Mouse (Mus musculus) forebrain, embryonic 11.5 days (tissue): ENCODE results near the gene Ankfy1. TPM values are rescaled to one million over a fixed set of nuclear protein-coding genes. Genes with fewer than 3 reads are reported as not detected.
"Not testable (repeated sequence)": the region's sequence is repeated elsewhere in the genome, so short reads cannot be mapped to it uniquely, and the experiment has no call there.

Experiments
- ATAC-seq: fragments of 200-750 bp; cut with Nextera tagmentation; replicated peaks from 2 replicates; pipeline ENCODE4 v1.8.0; 2017; ENCODE audit warnings: moderate TSS enrichment; ENCODE audit not compliant: low FRiP score
- DNase-seq: peaks from one replicate; pipeline ENCODE4 v3.0.0-alpha.2; 2017; ENCODE audit warnings: low spot score
- H3K27ac ChIP-seq: fragments of 300-500 bp; sonication (generic); 2 replicates; pipeline ENCODE4 v1.5.1; 2014; ENCODE audit warnings: low read depth, low read length
- H3K27me3 ChIP-seq: fragments of 300-500 bp; sonication (generic); 2 replicates; pipeline ENCODE4 v1.6.1; 2014; ENCODE audit warnings: mild to moderate bottlenecking, low read length, mixed read lengths; ENCODE audit not compliant: control insufficient read depth, insufficient read depth
- H3K36me3 ChIP-seq: fragments of 300-500 bp; sonication (generic); 2 replicates; pipeline ENCODE4 v1.6.1; 2014; ENCODE audit warnings: mild to moderate bottlenecking, low read length, moderate library complexity, mixed read lengths; ENCODE audit not compliant: control insufficient read depth, insufficient read depth
- H3K4me1 ChIP-seq: fragments of 300-500 bp; sonication (generic); replicated peaks from 2 replicates; pipeline ENCODE4 v1.6.1; 2014; ENCODE audit warnings: low read length, mixed read lengths; ENCODE audit not compliant: control insufficient read depth, insufficient read depth
- H3K4me2 ChIP-seq: fragments of 300-500 bp; sonication (generic); 2 replicates; pipeline ENCODE4 v1.6.1; 2014; ENCODE audit warnings: low read depth, mild to moderate bottlenecking, low read length, moderate library complexity, mixed read lengths; ENCODE audit not compliant: severe bottlenecking
- H3K4me3 ChIP-seq: fragments of 300-500 bp; sonication (generic); 2 replicates; pipeline ENCODE4 v1.5.1; 2014; ENCODE audit warnings: low read depth, low read length
- H3K9ac ChIP-seq: fragments of 300-500 bp; sonication (generic); 2 replicates; pipeline ENCODE4 v1.6.1; 2014; ENCODE audit warnings: low read length
- H3K9me3 ChIP-seq: fragments of 300-500 bp; sonication (generic); 2 replicates; pipeline ENCODE4 v1.6.1; 2016; ENCODE audit warnings: low read length, mixed read lengths; ENCODE audit not compliant: control insufficient read depth
- WGBS: fragments of 180-500 bp; shearing (Covaris S2); extraction: QIAGEN DNeasy Blood & Tissue Kit; methylation state at CpG from one replicate; pipeline ENCODE4 v1.1.7; 2014; 5-methylcytosine and 5-hydroxymethylcytosine counted together
- polyA plus RNA-seq: library from polyadenylated mRNA; unstranded; fragments of >200 nt; fragmentation: Nextera tagmentation; extraction: Ambion mirVana; gene quantifications from 2 replicates; pipeline ENCODE4 v1.2.1, GENCODE M21; 2014

Gene Ankfy1
- polyA plus RNA-seq, 1 experiment from 2014 or later, result 33.1 TPM

DNA sequence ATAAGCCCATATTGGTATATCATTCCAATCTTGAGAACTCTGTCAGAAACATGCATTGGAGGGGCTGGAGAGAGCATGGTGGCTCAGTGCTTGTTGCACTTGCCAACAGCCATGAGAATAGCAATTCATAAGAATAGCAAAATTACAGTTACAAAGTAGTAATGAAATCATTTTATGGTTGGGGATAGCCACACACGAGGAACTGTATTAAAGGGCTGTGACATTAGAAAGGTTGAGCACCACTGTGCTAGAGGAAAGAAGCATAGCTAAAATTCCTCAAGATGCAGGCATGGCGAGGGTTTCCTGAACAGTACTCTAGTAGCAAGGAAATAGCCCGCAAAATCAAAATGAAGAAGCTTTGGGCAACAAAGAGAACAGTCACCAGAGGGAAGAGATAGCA is 43.9 kb downstream of the Ankfy1 start:
- Histone ChIP-seq H3K4me3 (no peak overlapping the region), H3K4me2 (no peak overlapping the region), H3K27ac (no peak overlapping the region), H3K9ac (no peak overlapping the region), H3K9me3 (no peaks in the 10 kb centered on the region), H3K27me3 (no peaks in the 10 kb centered on the region), H3K4me1 (no peaks in the 10 kb centered on the region), H3K36me3 (peaks cover 7% of the 10 kb centered on the region; the same call in 1 of the 2 replicates)
- ATAC-seq (no peak), DNase-seq (no peak)
- 88% methylated on average over 3 of the region's 3 CpGs for WGBS

DNA sequence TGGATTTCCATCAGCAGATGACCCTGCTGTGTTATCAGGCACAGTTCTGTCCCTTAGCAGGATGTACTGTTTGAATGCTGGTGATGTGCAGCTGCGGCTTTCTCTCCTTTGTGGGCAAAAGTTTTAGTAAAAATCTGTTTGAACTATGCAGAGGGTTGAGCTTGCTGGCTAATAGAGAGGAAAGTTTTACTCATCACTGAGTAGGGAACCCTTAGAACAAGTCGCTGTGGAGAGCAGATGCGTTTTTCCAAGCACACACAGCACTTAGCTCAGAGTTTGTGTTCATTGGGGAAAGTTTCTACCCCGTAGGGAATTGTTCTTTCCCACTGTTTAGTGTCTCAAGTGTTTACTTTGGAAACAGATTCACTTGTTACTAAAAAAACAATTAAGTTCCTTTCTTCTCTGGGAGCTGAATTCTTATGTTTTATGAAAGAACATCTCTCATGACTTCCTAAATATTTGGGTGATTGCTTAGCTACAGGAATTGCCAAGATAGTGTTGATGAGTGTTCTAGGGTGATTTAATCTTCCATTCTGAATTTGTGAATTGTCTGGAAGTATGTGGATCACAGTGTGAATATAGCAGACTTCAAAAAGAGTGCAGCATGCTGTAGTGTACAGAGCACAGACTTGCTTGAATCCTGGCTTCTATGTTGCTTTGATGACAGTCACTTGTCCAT is 45.2 kb downstream of the Ankfy1 start:
- 92% methylated on average over 4 of the region's 4 CpGs for WGBS
- ATAC-seq, result no peak
- Histone ChIP-seq H3K4me2 (no peak overlapping the region), H3K27me3 (no peaks in the 10 kb centered on the region), H3K36me3 (peaks cover 7% of the 10 kb centered on the region; the same call in 1 of the 2 replicates), H3K4me3 (no peak overlapping the region), H3K9me3 (no peaks in the 10 kb centered on the region), H3K4me1 (no peaks in the 10 kb centered on the region), H3K27ac (no peak overlapping the region), H3K9ac (no peak overlapping the region)
- no peak for DNase-seq

DNA sequence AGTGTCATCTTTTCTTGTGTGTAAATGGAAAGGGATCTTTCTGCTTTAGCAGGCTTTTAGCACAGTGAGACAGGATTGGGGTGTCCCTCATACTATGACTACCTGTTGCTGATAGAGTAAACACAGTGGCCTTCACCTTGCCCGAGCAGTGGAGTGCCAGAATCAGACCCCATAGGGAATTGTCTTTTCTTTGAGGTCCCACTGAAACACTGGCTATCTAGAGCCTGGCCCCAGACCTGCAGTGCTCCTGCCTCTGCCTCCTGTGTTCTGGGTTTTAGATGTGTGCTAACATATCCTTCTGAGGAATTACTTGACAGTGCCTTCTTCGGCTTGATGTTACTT is 45.7 kb downstream of the Ankfy1 start:
- WGBS, result 80% methylated on average over 2 of the region's 2 CpGs
- H3K9me3 ChIP-seq, result no peaks in the 10 kb centered on the region
- ATAC-seq (no peak), DNase-seq (no peak)
- no peaks in the 10 kb centered on the region for H3K27me3 ChIP-seq
- H3K4me3 ChIP-seq, result no peak overlapping the region
- peaks cover 6% of the 10 kb centered on the region; the same call in 1 of the 2 replicates for H3K36me3 ChIP-seq
- no peak overlapping the region for H3K9ac ChIP-seq
- H3K4me2 ChIP-seq, result no peak overlapping the region
- no peaks in the 10 kb centered on the region for H3K4me1 ChIP-seq
- no peak overlapping the region for H3K27ac ChIP-seq

DNA sequence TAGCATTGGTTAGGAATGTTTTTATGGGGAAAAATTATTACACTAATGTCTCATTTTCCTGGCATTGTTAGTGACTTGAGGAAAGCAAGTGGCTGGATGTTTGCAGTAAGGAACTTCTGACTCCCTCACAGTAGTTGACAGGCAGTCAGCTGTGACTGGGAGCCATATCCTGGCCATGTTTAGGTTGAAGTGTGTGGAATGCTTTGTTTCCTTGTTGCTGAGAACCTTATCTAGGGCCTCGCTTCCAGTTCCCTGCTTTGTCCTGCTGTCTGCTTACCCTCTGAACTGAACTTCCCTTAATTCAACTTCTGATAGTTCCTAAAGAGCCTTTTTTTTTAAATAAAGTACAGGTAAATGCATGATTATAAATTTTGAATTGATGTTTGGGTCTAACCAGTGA is 46.5 kb downstream of the Ankfy1 start:
- H3K9ac ChIP-seq, result no peak overlapping the region
- peaks cover 4% of the 10 kb centered on the region; the same call in 1 of the 2 replicates for H3K36me3 ChIP-seq
- no peaks in the 10 kb centered on the region for H3K27me3 ChIP-seq
- H3K27ac ChIP-seq, result no peak overlapping the region
- ATAC-seq, result no peak
- H3K9me3 ChIP-seq, result no peaks in the 10 kb centered on the region
- WGBS, result 77% methylated on average over 1 of the region's 1 CpGs
- DNase-seq, result no peak
- no peak overlapping the region for H3K4me3 ChIP-seq
- no peak overlapping the region for H3K4me2 ChIP-seq
- H3K4me1 ChIP-seq, result no peaks in the 10 kb centered on the region

DNA sequence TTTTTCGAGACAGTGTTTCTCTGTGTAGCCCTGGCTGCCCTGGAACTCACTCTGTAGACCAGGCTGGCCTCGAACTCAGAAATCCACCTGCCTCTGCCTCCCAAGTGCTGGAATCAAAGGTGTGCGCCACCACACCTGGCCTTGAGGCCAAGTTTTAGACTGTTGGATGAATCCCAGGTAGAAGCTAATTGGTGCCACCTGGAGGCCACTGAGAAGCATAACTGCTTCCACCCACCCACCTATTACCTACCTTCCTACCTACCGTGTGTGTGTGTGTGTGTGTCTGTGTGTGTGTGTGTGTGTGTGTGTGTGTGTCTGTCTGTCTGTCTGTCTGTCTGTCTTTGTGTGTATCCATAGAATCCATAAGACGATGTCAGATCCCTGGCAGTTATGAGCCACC is 47.7 kb downstream of the Ankfy1 start:
- 85% methylated on average over 5 of the region's 5 CpGs for WGBS
- H3K36me3 ChIP-seq, result not testable (repeated sequence)

DNA sequence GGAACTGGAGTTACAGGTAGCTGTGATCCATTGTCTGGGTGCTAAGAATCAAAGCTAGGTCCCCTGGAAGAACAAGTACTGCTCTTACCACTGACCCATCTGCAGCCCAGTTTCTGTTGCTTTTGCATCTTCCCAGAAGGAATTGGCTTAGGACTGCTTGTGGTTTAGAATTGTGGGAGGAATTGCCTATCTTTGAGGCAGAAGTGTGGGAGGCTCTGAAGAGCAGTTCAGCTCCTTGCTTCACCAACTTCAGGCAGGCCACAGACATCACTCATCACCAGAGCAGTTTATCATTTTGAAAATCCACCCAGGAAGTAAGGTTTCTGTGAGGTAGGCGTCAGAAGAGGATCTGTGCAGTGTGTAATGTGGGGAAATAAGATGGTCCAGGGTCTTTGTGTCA is 49.2 kb downstream of the Ankfy1 start:
- Histone ChIP-seq H3K9ac (no peak overlapping the region), H3K36me3 (no peaks in the 10 kb centered on the region; the same call in 1 of the 2 replicates), H3K9me3 (no peaks in the 10 kb centered on the region), H3K4me2 (no peak overlapping the region), H3K27ac (no peak overlapping the region), H3K4me3 (no peak overlapping the region), H3K27me3 (no peaks in the 10 kb centered on the region), H3K4me1 (no peaks in the 10 kb centered on the region)
- ATAC-seq, result no peak
- no peak for DNase-seq
- 86% methylated on average over 1 of the region's 1 CpGs for WGBS

More for the DNA sequence above, 47.7 kb downstream of the Ankfy1 start:
- not testable (repeated sequence) for H3K27ac ChIP-seq, H3K27me3 ChIP-seq, H3K9me3 ChIP-seq, H3K4me2 ChIP-seq, DNase-seq, H3K4me1 ChIP-seq, H3K9ac ChIP-seq, ATAC-seq, H3K4me3 ChIP-seq

DNA sequence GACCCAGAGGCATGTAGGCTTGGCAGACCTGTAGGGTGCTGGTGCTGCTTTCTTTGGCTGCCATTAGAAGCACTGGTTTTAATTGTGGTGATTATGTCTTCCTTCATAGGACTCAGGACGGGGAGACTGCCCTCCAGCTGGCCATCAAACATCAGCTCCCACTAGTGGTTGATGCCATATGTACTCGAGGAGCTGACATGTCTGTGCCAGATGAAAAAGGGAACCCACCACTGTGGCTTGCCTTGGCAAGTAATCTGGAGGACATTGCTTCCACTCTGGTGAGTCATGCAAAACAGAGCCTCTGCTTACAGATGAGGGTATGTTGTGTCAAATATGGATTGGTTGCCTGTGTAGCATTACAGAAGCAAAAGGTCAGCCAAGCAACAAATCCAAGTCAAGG is 62.1 kb downstream of the Ankfy1 start:
- no peaks in the 10 kb centered on the region for H3K9me3 ChIP-seq
- DNase-seq, result no peak
- no peaks in the 10 kb centered on the region for H3K27me3 ChIP-seq
- no peak overlapping the region for H3K27ac ChIP-seq
- H3K4me2 ChIP-seq, result no peak overlapping the region
- no peaks in the 10 kb centered on the region for H3K4me1 ChIP-seq
- no peak overlapping the region for H3K9ac ChIP-seq
- no peak for ATAC-seq
- no peak overlapping the region for H3K4me3 ChIP-seq
- H3K36me3 ChIP-seq, result peaks cover 11% of the 10 kb centered on the region; the same call in 1 of the 2 replicates
- WGBS, result 45% methylated on average over 2 of the region's 2 CpGs

DNA sequence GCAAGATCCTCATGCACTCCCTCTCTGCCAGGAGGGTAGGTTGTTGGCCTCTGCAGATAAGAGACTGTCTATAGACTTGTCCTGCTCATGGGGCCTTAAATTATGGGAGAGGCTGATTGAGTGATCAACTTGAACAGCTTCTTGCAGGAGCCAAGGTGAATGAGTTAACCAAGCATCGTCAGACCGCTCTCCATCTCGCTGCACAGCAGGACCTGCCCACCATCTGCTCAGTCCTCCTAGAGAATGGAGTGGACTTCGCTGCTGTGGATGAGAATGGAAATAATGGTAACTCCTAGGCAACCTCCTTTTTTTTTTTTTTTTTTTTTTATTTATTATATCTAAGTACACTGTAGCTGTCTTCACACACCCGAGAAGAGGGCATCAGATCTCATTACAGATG is 68.5 kb downstream of the Ankfy1 start:
- Histone ChIP-seq H3K4me1 (no peaks in the 10 kb centered on the region), H3K9ac (no peak overlapping the region), H3K27me3 (no peaks in the 10 kb centered on the region), H3K4me2 (no peak overlapping the region), H3K27ac (no peak overlapping the region), H3K4me3 (no peak overlapping the region), H3K9me3 (no peaks in the 10 kb centered on the region), H3K36me3 (peaks cover 5% of the 10 kb centered on the region)
- DNase-seq (no peak), ATAC-seq (no peak)
- 93% methylated on average over 5 of the region's 5 CpGs for whole genome bisulfite sequencing

DNA sequence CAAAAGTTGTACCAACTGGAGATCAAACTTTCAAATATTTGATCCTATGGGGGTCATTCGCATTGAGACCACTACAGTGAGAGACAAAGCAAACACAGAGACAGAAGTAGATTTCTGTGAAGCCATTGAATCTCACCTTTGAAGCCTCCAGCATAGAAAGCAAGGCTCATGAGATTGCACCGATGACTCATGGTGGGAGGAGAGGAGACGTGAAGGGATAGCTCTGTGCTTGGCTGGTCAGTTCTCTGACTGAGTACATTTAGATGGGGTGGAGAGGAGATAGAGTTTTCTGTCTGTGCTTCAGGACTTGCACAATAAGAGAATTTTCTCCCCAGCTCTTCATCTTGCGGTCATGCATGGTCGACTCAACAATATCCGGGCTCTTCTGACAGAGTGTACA is 69.8 kb downstream of the Ankfy1 start:
- H3K4me1 ChIP-seq, result no peaks in the 10 kb centered on the region
- H3K4me2 ChIP-seq, result no peak overlapping the region
- no peak for ATAC-seq
- no peaks in the 10 kb centered on the region for H3K9me3 ChIP-seq
- no peak overlapping the region for H3K27ac ChIP-seq
- H3K27me3 ChIP-seq, result no peaks in the 10 kb centered on the region
- 96% methylated on average over 6 of the region's 6 CpGs for WGBS
- no peak overlapping the region for H3K4me3 ChIP-seq
- H3K36me3 ChIP-seq, result peaks cover 8% of the 10 kb centered on the region
- no peak overlapping the region for H3K9ac ChIP-seq
- DNase-seq, result no peak
